Mouse (Mus musculus) effector memory CD4-positive, alpha-beta T cell, adult 5 months (primary cell): ENCODE data around the gene Spata31. TPM values are rescaled to one million over a fixed set of nuclear protein-coding genes. Genes with fewer than 3 reads are reported as not detected.

Source experiments
- polyA plus RNA-seq: library from polyadenylated mRNA; unstranded; fragments of 100-300 nt; shearing (Covaris generic); gene quantifications from one replicate; pipeline ENCODE4 v1.2.1, GENCODE M21; 2017

The Spata31 gene
- 0.19 TPM for polyA plus RNA-seq

DNA sequence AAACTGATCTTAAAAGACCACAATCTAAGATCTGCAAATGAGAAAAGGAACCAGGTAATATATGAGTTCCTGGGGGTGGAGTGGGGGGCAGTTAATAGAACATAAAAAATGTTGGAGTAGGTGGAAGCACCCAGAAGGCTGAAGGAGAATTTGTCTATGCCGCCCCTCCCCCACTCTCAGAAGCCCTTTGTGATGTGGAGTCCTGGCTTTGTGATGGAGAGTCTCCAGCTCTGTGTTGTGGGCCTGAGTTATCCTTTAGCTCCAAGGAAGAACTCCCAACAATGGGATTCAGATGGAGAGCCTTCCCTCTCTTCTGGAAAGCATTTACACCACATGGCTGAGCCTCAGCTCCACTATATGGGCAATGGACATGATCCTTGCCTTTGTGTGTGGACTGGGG, at the start of gene Spata31:
Gene Spata31, plus strand, starts transcription at position 216 of the 400 bp plus-strand sequence.

DNA sequence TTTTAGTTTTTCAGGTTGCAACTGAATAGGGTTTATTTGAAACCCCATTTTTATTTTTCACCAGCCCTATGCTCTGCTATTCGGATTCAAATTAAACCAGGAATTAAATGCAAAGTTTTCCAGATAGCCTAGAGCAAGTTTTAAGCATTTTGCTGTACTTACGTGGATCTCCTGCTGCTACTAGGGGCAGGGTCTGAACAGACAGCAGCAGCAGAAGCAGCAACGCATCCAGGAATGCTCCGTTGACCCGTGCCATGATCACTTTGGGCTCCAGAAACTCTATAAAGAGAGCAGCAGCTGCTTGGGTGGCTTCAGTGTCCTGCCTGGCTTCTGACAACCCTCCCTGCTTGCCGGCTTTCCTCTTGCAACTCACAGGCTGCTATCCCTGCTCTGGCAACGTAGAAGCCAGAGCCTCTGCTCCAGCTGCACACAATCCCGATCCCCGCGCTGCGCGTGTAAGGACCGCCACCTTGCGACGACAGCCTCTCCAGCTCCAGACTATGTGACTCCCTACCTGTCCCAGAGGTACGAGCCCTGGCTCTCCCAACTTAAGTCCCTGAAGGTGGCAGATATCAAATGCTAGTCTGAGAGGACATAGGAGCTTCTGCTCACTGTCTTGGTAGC, 13.5 kb upstream of the Spata31 start, which contains the start of gene Cntnap3:
Gene Cntnap3, minus strand, starts transcription at position 371 of the 624 bp plus-strand sequence.

Other genes starting within 250 kb of the Spata31 start
- not detected for gene Cntnap3, start 13.5 kb upstream of the Spata31 start, polyA plus RNA-seq
- gene Spata31d1c, start 115.7 kb downstream of the Spata31 start, polyA plus RNA-seq, result not detected
- not detected for gene Prss47, start 135.4 kb downstream of the Spata31 start, polyA plus RNA-seq
- gene Mfsd14b, start 195.6 kb downstream of the Spata31 start, polyA plus RNA-seq, result 71.3 TPM
- not detected for gene Olfr465-ps1, start 220.7 kb downstream of the Spata31 start, polyA plus RNA-seq
- gene Olfr466, start 232.8 kb downstream of the Spata31 start, polyA plus RNA-seq, result 0.35 TPM